Mouse (Mus musculus): ENCODE measurements around the gene Bend3. TPM values are rescaled to one million over a fixed set of nuclear protein-coding genes. Genes with fewer than 3 reads are reported as not detected.

Gene Bend3
- total RNA-seq, 2 experiments from 2014 or later, result 5.5 to 5.9 TPM

Other genes with a start within 250 kb of the Bend3 start
- 10 to 100 TPM in 1 of 2 experiments, 1 to 10 TPM in 1; 9.1 to 18.4 TPM for gene Gm9803, start 45.3 kb downstream of the Bend3 start, total RNA-seq (2021)
- gene 1700021F05Rik, start 62.2 kb downstream of the Bend3 start, total RNA-seq (2021), result 100 to 1,000 TPM; 107 to 111 TPM
- gene Cd24a, start 99.5 kb downstream of the Bend3 start, total RNA-seq (2021), result 10 to 100 TPM in 1 of 2 experiments, 1 to 10 TPM in 1; 8.0 to 14.3 TPM